Mouse (Mus musculus): Measurements from ENCODE around the gene Hist3h2ba. TPM values are rescaled to one million over a fixed set of nuclear protein-coding genes. Genes with fewer than 3 reads are reported as not detected.

The Hist3h2ba gene
- 79.4 and 87.2 TPM in 2 replicates for polyA plus RNA-seq (2015; fragmentation: Nextera tagmentation; extraction: Ambion mirVana)

GRCm38 (mm10) chr11:58948542-58949479 is at the start of gene Hist3h2ba:
Gene Hist3h2ba, plus strand, starts transcription at chr11:58948920.

GRCm38 (mm10) chr11:58903511-58904409 is 45.0 kb upstream of the Hist3h2ba start, which contains the start of gene Zfp39:
Gene Zfp39, minus strand, starts transcription at chr11:58904225.

GRCm38 (mm10) chr11:58917745-58918366 is 30.9 kb upstream of the Hist3h2ba start, which contains the start of gene Btnl10:
Gene Btnl10, plus strand, starts transcription at chr11:58917908.

GRCm38 (mm10) chr11:58938322-58939087 is 10.2 kb upstream of the Hist3h2ba start, which contains the start of gene Rnf187:
Gene Rnf187, minus strand, starts transcription at chr11:58938916.

GRCm38 (mm10) chr11:58954420-58955142 is 5.9 kb downstream of the Hist3h2ba start, which contains the start of the genes Hist3h2a and Trim17:
Gene Hist3h2a, plus strand, starts transcription at chr11:58954685.
Gene Trim17, plus strand, starts transcription at chr11:58954685.

GRCm38 (mm10) chr11:58978027-58978705 is 29.4 kb downstream of the Hist3h2ba start, which contains the start of gene Trim11:
Gene Trim11, plus strand, starts transcription at chr11:58978093.

Small RNAs within 50 kb of the gene (microRNA-seq; reads per million reads assigned to microRNA genes)
- not detected for gene Gm44313

Other genes with a start within 250 kb of the Hist3h2ba start
- not detected in 2 replicates for gene Olfr319, start 249.8 kb upstream of the Hist3h2ba start, polyA plus RNA-seq (2015; fragmentation: Nextera tagmentation; extraction: Ambion mirVana)
- not detected in 2 replicates for gene Olfr318, start 224.9 kb upstream of the Hist3h2ba start, polyA plus RNA-seq (2015; fragmentation: Nextera tagmentation; extraction: Ambion mirVana)
- gene Olfr317, start 209.7 kb upstream of the Hist3h2ba start, polyA plus RNA-seq (2015; fragmentation: Nextera tagmentation; extraction: Ambion mirVana): not detected in 2 replicates
- gene Olfr316, start 196.2 kb upstream of the Hist3h2ba start, polyA plus RNA-seq (2015; fragmentation: Nextera tagmentation; extraction: Ambion mirVana): not detected in 2 replicates
- gene Olfr315, start 175.7 kb upstream of the Hist3h2ba start, polyA plus RNA-seq (2015; fragmentation: Nextera tagmentation; extraction: Ambion mirVana): not detected in 2 replicates
- not detected in 2 replicates for gene Olfr314, start 166.0 kb upstream of the Hist3h2ba start, polyA plus RNA-seq (2015; fragmentation: Nextera tagmentation; extraction: Ambion mirVana)
- gene Fam183b, start 147.0 kb upstream of the Hist3h2ba start, polyA plus RNA-seq (2015; fragmentation: Nextera tagmentation; extraction: Ambion mirVana): 15.4 and 16.6 TPM in 2 replicates
- gene Olfr313, start 133.9 kb upstream of the Hist3h2ba start, polyA plus RNA-seq (2015; fragmentation: Nextera tagmentation; extraction: Ambion mirVana): not detected in 2 replicates
- gene Olfr312, start 119.7 kb upstream of the Hist3h2ba start, polyA plus RNA-seq (2015; fragmentation: Nextera tagmentation; extraction: Ambion mirVana): not detected in 2 replicates
- not detected in 2 replicates for gene Olfr311, start 109.7 kb upstream of the Hist3h2ba start, polyA plus RNA-seq (2015; fragmentation: Nextera tagmentation; extraction: Ambion mirVana)
- gene Gm12258, start 101.8 kb upstream of the Hist3h2ba start, polyA plus RNA-seq (2015; fragmentation: Nextera tagmentation; extraction: Ambion mirVana): 10.6 and 13.8 TPM in 2 replicates
- 8.7 and 8.9 TPM in 2 replicates for gene 2810021J22Rik, start 81.7 kb upstream of the Hist3h2ba start, polyA plus RNA-seq (2015; fragmentation: Nextera tagmentation; extraction: Ambion mirVana)
- 4.1 and 5.5 TPM in 2 replicates for gene Zfp39, start 44.7 kb upstream of the Hist3h2ba start, polyA plus RNA-seq (2015; fragmentation: Nextera tagmentation; extraction: Ambion mirVana)
- not detected in 2 replicates for gene Btnl10, start 31.0 kb upstream of the Hist3h2ba start, polyA plus RNA-seq (2015; fragmentation: Nextera tagmentation; extraction: Ambion mirVana)
- gene Rnf187, start 10.0 kb upstream of the Hist3h2ba start, polyA plus RNA-seq (2015; fragmentation: Nextera tagmentation; extraction: Ambion mirVana): 689 and 707 TPM in 2 replicates
- gene Hist3h2a, start 5.8 kb downstream of the Hist3h2ba start, polyA plus RNA-seq (2015; fragmentation: Nextera tagmentation; extraction: Ambion mirVana): 40.8 and 43.4 TPM in 2 replicates
- gene Trim17, start 5.8 kb downstream of the Hist3h2ba start, polyA plus RNA-seq (2015; fragmentation: Nextera tagmentation; extraction: Ambion mirVana): 0.48 and 0.62 TPM in 2 replicates
- 16.3 and 17.6 TPM in 2 replicates for gene Trim11, start 29.2 kb downstream of the Hist3h2ba start, polyA plus RNA-seq (2015; fragmentation: Nextera tagmentation; extraction: Ambion mirVana)
- gene Obscn, start 187.5 kb downstream of the Hist3h2ba start, polyA plus RNA-seq (2015; fragmentation: Nextera tagmentation; extraction: Ambion mirVana): 0.27 and 0.68 TPM in 2 replicates
- gene Iba57, start 214.8 kb downstream of the Hist3h2ba start, polyA plus RNA-seq (2015; fragmentation: Nextera tagmentation; extraction: Ambion mirVana): 6.6 and 7.1 TPM in 2 replicates
- 0.55 and 1.5 TPM in 2 replicates for gene Gjc2, start 234.3 kb downstream of the Hist3h2ba start, polyA plus RNA-seq (2015; fragmentation: Nextera tagmentation; extraction: Ambion mirVana)
- gene Guk1, start 243.3 kb downstream of the Hist3h2ba start, polyA plus RNA-seq (2015; fragmentation: Nextera tagmentation; extraction: Ambion mirVana): 277 and 283 TPM in 2 replicates